Mouse (Mus musculus) heart, postnatal 10 days (tissue): ENCODE measurements around the gene Olfr58. TPM values are rescaled to one million over a fixed set of nuclear protein-coding genes. Genes with fewer than 3 reads are reported as not detected.
"Not testable (repeated sequence)": the region's sequence is repeated elsewhere in the genome, so short reads cannot be mapped to it uniquely, and the experiment has no call there.

Experiments
- DNase-seq, 2 experiments: peaks; one replicate each; pipeline ENCODE4 v3.0.0; 2021
- intact Hi-C: fragments of 180-260 bp; cut with DNase I; formaldehyde crosslinking; loops from one replicate; pipeline ENCODE4 v1.15.1; 2025
- total RNA-seq, 2 experiments: library from RNA; stranded (reverse); gene quantifications; 2 replicates each; pipeline ENCODE4 v1.2.3; 2021

Gene Olfr58
- total RNA-seq: not detected

- DNase-seq: no peak
- intact Hi-C loops: no loop called here
Measured at GRCm38 (mm10) chr9:19779983-19780382, at the start of gene Olfr58. Gene Olfr58 (plus strand): TSS chr9:19780283.

- intact Hi-C loops: no loop called here
- DNase-seq: no peak
Measured at GRCm38 (mm10) chr9:19769136-19769535, 10.9 kb upstream of the Olfr58 start.

- no peak for DNase-seq
- intact Hi-C loops: no loop called here
Measured at GRCm38 (mm10) chr9:19769701-19770100, 10.4 kb upstream of the Olfr58 start.

- intact Hi-C loops: no loop called here
- DNase-seq: no peak
Measured at GRCm38 (mm10) chr9:19803000-19803399, 22.9 kb downstream of the Olfr58 start.

- intact Hi-C loops, DNase-seq: not testable (repeated sequence)
Measured at GRCm38 (mm10) chr9:19804606-19805005, 24.5 kb downstream of the Olfr58 start, which contains the start of gene Olfr859. Gene Olfr859 (plus strand): TSS chr9:19804906.

Other genes starting within 250 kb of the Olfr58 start
- gene Olfr853, start 239.2 kb upstream of the Olfr58 start, total RNA-seq: not detected
- not detected for gene Olfr854, start 212.9 kb upstream of the Olfr58 start, total RNA-seq
- gene Olfr855, start 197.7 kb upstream of the Olfr58 start, total RNA-seq: not detected
- 10 to 100 TPM; 13.8 to 15.4 TPM for gene Zfp317, start 158.2 kb upstream of the Olfr58 start, total RNA-seq
- gene Olfr857, start 70.8 kb upstream of the Olfr58 start, total RNA-seq: not detected
- gene Olfr859, start 24.6 kb downstream of the Olfr58 start, total RNA-seq: not detected
- not detected for gene Olfr860, start 69.5 kb downstream of the Olfr58 start, total RNA-seq
- not detected for gene Olfr862, start 107.7 kb downstream of the Olfr58 start, total RNA-seq
- gene Olfr77, start 136.6 kb downstream of the Olfr58 start, total RNA-seq: not detected
- gene Olfr866, start 247.8 kb downstream of the Olfr58 start, total RNA-seq: not detected